Mouse (Mus musculus) cortical plate, adult 2 months (tissue): ENCODE data around the gene Rims3.

Source experiments
- CTCF ChIP-seq: fragments of 200-500 bp; IDR thresholded peaks from 2 replicates; pipeline ENCODE4 v1.5.1; 2011; ENCODE audit warnings: mild to moderate bottlenecking, control low read depth, low read length; ENCODE audit not compliant: insufficient read depth; ENCODE audit errors: extremely low read depth
- POLR2A ChIP-seq: fragments of 200-500 bp; IDR thresholded peaks from 2 replicates; pipeline ENCODE4 v1.6.1; 2011; ENCODE audit warnings: mild to moderate bottlenecking, low read length, control low read depth; ENCODE audit not compliant: insufficient read depth; ENCODE audit errors: extremely low read depth

GRCm38 (mm10) chr4:120854588-120855319 is at the start of gene Rims3:
- TF ChIP-seq CTCF (no peak), POLR2A (no peak)
